Mouse (Mus musculus) midbrain, embryonic 13.5 days (tissue): ENCODE measurements at regions not wholly inside any gene's neighbourhood (a gene's known extent, or its start where the extent isn't known, plus 50 kb on each side); places are given as distances from the start of the nearest gene placed in this dataset.

Experiments
- ATAC-seq: fragments of 200-750 bp; cut with Nextera tagmentation; 2 replicates; pipeline ENCODE4 v1.8.0; 2017; ENCODE audit warnings: mild to moderate bottlenecking, moderate TSS enrichment, moderate library complexity
- H3K27ac ChIP-seq: fragments of 300-500 bp; sonication (generic); 2 replicates; pipeline ENCODE4 v1.5.1; 2015; ENCODE audit warnings: inconsistent platforms, mild to moderate bottlenecking, moderate library complexity
- H3K27me3 ChIP-seq: fragments of 300-500 bp; sonication (generic); 2 replicates; pipeline ENCODE4 v1.6.1; 2015; ENCODE audit warnings: mild to moderate bottlenecking, inconsistent platforms
- H3K36me3 ChIP-seq: fragments of 300-500 bp; sonication (generic); 2 replicates; pipeline ENCODE4 v1.6.1; 2015; ENCODE audit warnings: mild to moderate bottlenecking, inconsistent platforms
- H3K4me1 ChIP-seq: fragments of 300-500 bp; sonication (generic); replicated peaks from 2 replicates; pipeline ENCODE4 v1.6.1; 2015; ENCODE audit warnings: inconsistent platforms
- H3K4me2 ChIP-seq: fragments of 300-500 bp; sonication (generic); replicated peaks from 2 replicates; pipeline ENCODE4 v1.6.1; 2015; ENCODE audit warnings: moderate library complexity, mild to moderate bottlenecking, inconsistent platforms
- H3K4me3 ChIP-seq: fragments of 300-500 bp; sonication (generic); replicated peaks from 2 replicates; pipeline ENCODE4 v1.5.1; 2015; ENCODE audit warnings: mild to moderate bottlenecking, inconsistent platforms
- H3K9ac ChIP-seq: fragments of 300-500 bp; sonication (generic); replicated peaks from 2 replicates; pipeline ENCODE4 v1.6.1; 2015; ENCODE audit warnings: mild to moderate bottlenecking, inconsistent platforms
- H3K9me3 ChIP-seq: fragments of 300-500 bp; sonication (generic); 2 replicates; pipeline ENCODE4 v1.6.1; 2016; ENCODE audit warnings: mild to moderate bottlenecking, inconsistent platforms
- WGBS: fragments of 180-500 bp; shearing (Covaris S2); methylation state at CpG from one replicate; pipeline ENCODE4 v1.1.7; 2015; 5-methylcytosine and 5-hydroxymethylcytosine counted together

- Histone ChIP-seq H3K4me3 (no peak overlapping the region), H3K36me3 (no peaks in the 10 kb centered on the region), H3K9me3 (no peaks in the 10 kb centered on the region), H3K27ac (no peak overlapping the region), H3K4me2 (no peak overlapping the region), H3K9ac (no peak overlapping the region), H3K4me1 (no peaks in the 10 kb centered on the region), H3K27me3 (no peaks in the 10 kb centered on the region)
- WGBS: 90% methylated on average over 6 of the region's 6 CpGs
- ATAC-seq: no peak
These were observed 253.0 kb downstream of the Dhx15 start for GRCm38 (mm10) chr5:51937320-51937719.

GRCm38 (mm10) chr5:51935391-51936354, 254.6 kb downstream of the Dhx15 start:
- Histone ChIP-seq H3K9ac (no peak overlapping the region), H3K27ac (no peak overlapping the region), H3K27me3 (no peaks in the 10 kb centered on the region), H3K4me2 (no peak overlapping the region), H3K4me3 (no peak overlapping the region), H3K4me1 (no peaks in the 10 kb centered on the region), H3K9me3 (no peaks in the 10 kb centered on the region), H3K36me3 (no peaks in the 10 kb centered on the region)
- WGBS: 70% methylated on average over 17 of the region's 17 CpGs
- no peak for ATAC-seq

DNA sequence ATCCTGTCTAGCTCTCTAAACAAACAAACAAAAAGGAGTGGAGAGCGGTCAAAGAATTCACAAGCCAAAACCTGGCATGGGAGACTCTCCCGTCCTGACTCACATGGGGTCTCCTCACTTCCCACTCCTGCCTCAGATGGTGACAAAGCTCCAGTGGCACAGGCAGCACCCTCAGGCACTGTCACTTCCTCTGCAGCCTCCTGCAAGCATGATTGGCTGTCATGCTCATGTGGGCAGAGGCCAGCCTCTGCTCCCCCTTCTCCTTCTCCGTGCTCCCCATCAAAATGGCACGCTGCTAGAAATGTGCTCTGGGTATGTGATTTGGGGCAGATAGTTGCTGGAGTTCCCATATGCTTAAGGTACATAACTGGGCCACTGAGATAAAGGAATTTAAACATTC, 255.4 kb downstream of the Dhx15 start:
- ATAC-seq: no peak
- Histone ChIP-seq H3K27me3 (no peaks in the 10 kb centered on the region), H3K9ac (no peak overlapping the region), H3K9me3 (no peaks in the 10 kb centered on the region), H3K4me2 (no peak overlapping the region), H3K4me3 (no peak overlapping the region), H3K4me1 (0 out of 2 replicates have a peak, but pooled peaks cover 2% of the 10 kb centered on the region), H3K27ac (no peak overlapping the region), H3K36me3 (no peaks in the 10 kb centered on the region)
- 91% methylated on average over 4 of the region's 4 CpGs for WGBS

DNA sequence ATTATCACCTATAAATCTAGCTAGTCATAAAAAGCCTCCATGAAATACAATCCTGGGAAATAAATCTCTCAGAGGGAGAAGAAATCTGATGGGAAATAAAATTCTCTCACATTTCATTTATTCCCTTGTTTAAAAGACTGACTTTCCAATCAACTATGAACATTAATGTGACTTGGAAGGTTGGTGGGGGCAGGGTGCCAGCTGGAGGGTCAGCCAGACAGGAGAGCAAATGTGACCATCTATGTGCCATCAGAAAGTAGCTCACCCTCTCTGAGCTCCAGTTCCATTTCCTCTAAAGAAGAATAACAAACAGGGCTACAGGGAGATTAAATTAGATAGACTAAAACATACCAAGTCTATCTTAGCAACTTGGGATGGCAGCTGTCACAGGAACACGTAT, 257.0 kb downstream of the Dhx15 start:
- H3K4me1 ChIP-seq: 0 out of 2 replicates have a peak, but pooled peaks cover 6% of the 10 kb centered on the region
- no peaks in the 10 kb centered on the region for H3K9me3 ChIP-seq
- no peak overlapping the region for H3K4me2 ChIP-seq
- no peaks in the 10 kb centered on the region for H3K36me3 ChIP-seq
- H3K4me3 ChIP-seq: no peak overlapping the region
- no peak overlapping the region for H3K9ac ChIP-seq
- ATAC-seq: no peak
- no peak overlapping the region for H3K27ac ChIP-seq
- no peaks in the 10 kb centered on the region for H3K27me3 ChIP-seq
- WGBS: 87% methylated on average over 1 of the region's 1 CpGs

- Histone ChIP-seq H3K9me3 (no peaks in the 10 kb centered on the region), H3K36me3 (no peaks in the 10 kb centered on the region), H3K27me3 (no peaks in the 10 kb centered on the region), H3K27ac (no peak overlapping the region), H3K4me3 (no peak overlapping the region), H3K9ac (no peak overlapping the region), H3K4me2 (no peak overlapping the region), H3K4me1 (0 out of 2 replicates have a peak, but pooled peaks cover 6% of the 10 kb centered on the region)
- no peak for ATAC-seq
- 78% methylated on average over 3 of the region's 3 CpGs for WGBS
These were observed 259.9 kb downstream of the Dhx15 start for GRCm38 (mm10) chr5:51930416-51930815.

DNA sequence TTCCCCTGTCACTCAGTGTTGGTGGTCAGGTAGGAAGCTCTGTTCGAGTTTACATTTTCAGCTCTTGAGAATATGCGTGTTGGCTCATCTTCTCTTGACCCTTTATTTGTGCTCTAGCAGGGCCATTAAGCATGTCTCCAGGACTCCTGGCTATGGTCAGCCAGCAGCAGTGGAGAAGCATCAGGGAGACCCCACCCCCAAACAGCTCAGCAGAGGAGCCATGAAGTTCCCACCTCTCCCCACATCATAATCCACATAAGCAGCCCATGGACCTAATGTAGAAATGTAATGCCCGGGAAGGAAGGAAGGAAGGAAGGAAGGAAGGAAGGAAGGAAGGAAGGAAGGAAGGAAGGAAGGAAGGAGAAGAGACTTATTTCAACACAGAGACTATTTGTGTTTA, 261.5 kb downstream of the Dhx15 start:
- H3K4me3 ChIP-seq: no peak overlapping the region
- H3K9ac ChIP-seq: no peak overlapping the region
- 92% methylated on average over 3 of the region's 3 CpGs for WGBS
- 0 out of 2 replicates have a peak, but pooled peaks cover 6% of the 10 kb centered on the region for H3K4me1 ChIP-seq
- ATAC-seq: no peak
- no peaks in the 10 kb centered on the region for H3K9me3 ChIP-seq
- H3K4me2 ChIP-seq: no peak overlapping the region
- no peak overlapping the region for H3K27ac ChIP-seq
- H3K36me3 ChIP-seq: no peaks in the 10 kb centered on the region
- H3K27me3 ChIP-seq: no peaks in the 10 kb centered on the region

GRCm38 (mm10) chr5:51923417-51923816, 266.9 kb downstream of the Dhx15 start:
- no peaks in the 10 kb centered on the region for H3K9me3 ChIP-seq
- no peaks in the 10 kb centered on the region for H3K4me1 ChIP-seq
- no peaks in the 10 kb centered on the region for H3K27me3 ChIP-seq
- no peak overlapping the region for H3K9ac ChIP-seq
- ATAC-seq: no peak
- H3K4me3 ChIP-seq: no peak overlapping the region
- 77% methylated on average over 7 of the region's 7 CpGs for WGBS
- H3K27ac ChIP-seq: no peak overlapping the region
- no peak overlapping the region for H3K4me2 ChIP-seq
- no peaks in the 10 kb centered on the region for H3K36me3 ChIP-seq

GRCm38 (mm10) chr5:51922973-51923372, 267.3 kb downstream of the Dhx15 start:
- H3K4me1 ChIP-seq: 0 out of 2 replicates have a peak, but pooled peaks cover under 1% of the 10 kb centered on the region
- no peak for ATAC-seq
- no peak overlapping the region for H3K9ac ChIP-seq
- H3K27me3 ChIP-seq: no peaks in the 10 kb centered on the region
- no peak overlapping the region for H3K4me3 ChIP-seq
- WGBS: 65% methylated on average over 5 of the region's 5 CpGs
- no peaks in the 10 kb centered on the region for H3K9me3 ChIP-seq
- H3K36me3 ChIP-seq: no peaks in the 10 kb centered on the region
- H3K27ac ChIP-seq: no peak overlapping the region
- no peak overlapping the region for H3K4me2 ChIP-seq

- Histone ChIP-seq H3K9ac (no peak overlapping the region), H3K4me1 (0 out of 2 replicates have a peak, but pooled peaks cover 3% of the 10 kb centered on the region), H3K27me3 (no peaks in the 10 kb centered on the region), H3K36me3 (no peaks in the 10 kb centered on the region), H3K4me2 (no peak overlapping the region), H3K4me3 (no peak overlapping the region), H3K9me3 (no peaks in the 10 kb centered on the region), H3K27ac (no peak overlapping the region)
- ATAC-seq: no peak
- WGBS: 81% methylated on average over 7 of the region's 7 CpGs
These were observed 267.8 kb downstream of the Dhx15 start for GRCm38 (mm10) chr5:51922494-51922893.

- 0 out of 2 replicates have a peak, but pooled peaks cover 3% of the 10 kb centered on the region for H3K4me1 ChIP-seq
- H3K27ac ChIP-seq: no peak overlapping the region
- no peaks in the 10 kb centered on the region for H3K9me3 ChIP-seq
- H3K4me2 ChIP-seq: no peak overlapping the region
- WGBS: 13% methylated on average over 4 of the region's 4 CpGs
- no peak overlapping the region for H3K9ac ChIP-seq
- no peaks in the 10 kb centered on the region for H3K36me3 ChIP-seq
- H3K4me3 ChIP-seq: no peak overlapping the region
- H3K27me3 ChIP-seq: no peaks in the 10 kb centered on the region
- peak; percentile 64 for ATAC-seq
These were observed 272.4 kb downstream of the Dhx15 start for GRCm38 (mm10) chr5:51917812-51918448.

DNA sequence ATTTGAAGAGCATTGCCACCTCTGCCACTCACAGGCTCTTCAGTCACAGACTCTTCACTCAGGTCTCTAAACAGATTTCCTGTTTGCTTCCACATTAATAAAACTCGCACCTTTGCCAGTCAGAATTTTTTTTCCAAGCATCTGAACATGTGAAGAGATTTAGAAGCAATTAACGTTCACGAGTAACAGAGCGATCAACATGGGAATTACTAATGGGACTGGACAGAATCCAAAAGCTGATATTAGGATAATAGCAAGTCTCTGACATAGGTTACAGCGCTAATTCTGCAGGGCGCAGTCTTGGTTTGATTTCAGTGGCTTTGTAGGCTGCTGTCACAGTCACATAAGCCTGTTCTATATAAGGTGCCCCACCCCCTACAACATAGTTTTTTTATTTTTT, 275.6 kb downstream of the Dhx15 start:
- Histone ChIP-seq H3K36me3 (no peaks in the 10 kb centered on the region), H3K27me3 (no peaks in the 10 kb centered on the region), H3K9me3 (no peaks in the 10 kb centered on the region), H3K27ac (no peak overlapping the region), H3K4me2 (no peak overlapping the region), H3K4me3 (no peak overlapping the region), H3K9ac (no peak overlapping the region), H3K4me1 (0 out of 2 replicates have a peak, but pooled peaks cover 3% of the 10 kb centered on the region)
- WGBS: 86% methylated on average over 6 of the region's 6 CpGs
- ATAC-seq: no peak

DNA sequence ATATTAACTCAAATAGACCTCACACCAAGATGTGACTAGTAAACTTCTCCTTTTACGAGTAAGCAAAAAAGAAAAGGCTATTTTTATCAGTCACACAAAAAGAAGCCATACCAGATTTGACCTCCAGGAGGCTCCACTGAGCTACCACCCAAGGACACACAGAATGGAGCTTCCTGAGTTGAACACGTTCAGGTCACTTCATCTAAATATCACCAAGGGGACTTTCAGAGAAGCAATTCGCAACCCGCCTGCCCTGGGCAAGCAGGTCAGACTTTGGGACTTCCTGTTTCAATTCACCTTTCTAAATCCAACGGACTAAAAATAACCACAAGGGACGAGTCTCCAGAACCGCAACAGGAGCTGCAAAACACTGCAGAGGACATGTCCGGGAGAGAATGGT, 281.5 kb downstream of the Dhx15 start:
- no peak for ATAC-seq
- Histone ChIP-seq H3K4me2 (no peak overlapping the region), H3K27ac (no peak overlapping the region), H3K27me3 (no peaks in the 10 kb centered on the region), H3K9ac (no peak overlapping the region), H3K36me3 (no peaks in the 10 kb centered on the region), H3K4me3 (no peak overlapping the region), H3K9me3 (no peaks in the 10 kb centered on the region), H3K4me1 (no peaks in the 10 kb centered on the region)
- 78% methylated on average over 8 of the region's 8 CpGs for WGBS
